Mouse (Mus musculus) brain, embryonic 14.5 days (tissue): ENCODE measurements around the gene Fam71e2. TPM values are rescaled to one million over a fixed set of nuclear protein-coding genes. Genes with fewer than 3 reads are reported as not detected.

Experiments used
- DNase-seq: peaks from one replicate; pipeline ENCODE4 v3.0.0-alpha.2; 2011; ENCODE audit warnings: low read depth
- CTCF ChIP-seq: fragments of 200-500 bp; IDR thresholded peaks from 2 replicates; pipeline ENCODE4 v1.5.1; 2012; ENCODE audit warnings: inconsistent platforms, mild to moderate bottlenecking, moderate library complexity, borderline replicate concordance; ENCODE audit not compliant: insufficient read depth, insufficient read length; ENCODE audit errors: extremely low read depth
- POLR2A ChIP-seq: fragments of 200-500 bp; IDR thresholded peaks from 2 replicates; pipeline ENCODE4 v1.6.1; 2012; ENCODE audit warnings: mild to moderate bottlenecking, inconsistent platforms, borderline replicate concordance; ENCODE audit not compliant: poor library complexity, insufficient read depth, insufficient read length, severe bottlenecking; ENCODE audit errors: extremely low read depth
- polyA plus RNA-seq: library from polyadenylated mRNA; depleted of rRNA; stranded (reverse); fragments of >200 nt; gene quantifications from 2 replicates; pipeline ENCODE4 v1.2.3, GENCODE M21; 2012

The Fam71e2 gene
- polyA plus RNA-seq, 1 experiment, result not detected

DNA sequence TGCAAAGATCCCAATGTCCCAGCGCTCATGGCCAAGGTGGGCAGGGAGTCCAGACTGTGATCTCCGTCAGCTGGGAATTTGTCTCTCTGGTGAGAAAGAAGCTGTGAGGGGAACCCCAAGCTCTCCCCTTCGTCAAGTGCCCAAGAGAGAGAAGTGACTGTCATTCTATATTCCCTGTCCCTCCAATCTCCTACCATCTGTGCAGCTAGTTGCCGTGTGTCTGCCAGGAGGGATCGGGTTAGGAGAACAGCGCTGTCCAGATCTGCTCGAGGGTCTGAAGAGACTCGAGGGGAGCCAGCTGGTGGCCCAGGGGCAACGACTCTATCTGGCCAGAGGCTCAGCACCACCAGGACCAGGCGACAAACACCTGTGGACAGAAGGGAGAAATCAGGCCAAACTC is 5.0 kb upstream of the Fam71e2 start:
- TF ChIP-seq CTCF (no peak), POLR2A (no peak)
- DNase-seq, result no peak

DNA sequence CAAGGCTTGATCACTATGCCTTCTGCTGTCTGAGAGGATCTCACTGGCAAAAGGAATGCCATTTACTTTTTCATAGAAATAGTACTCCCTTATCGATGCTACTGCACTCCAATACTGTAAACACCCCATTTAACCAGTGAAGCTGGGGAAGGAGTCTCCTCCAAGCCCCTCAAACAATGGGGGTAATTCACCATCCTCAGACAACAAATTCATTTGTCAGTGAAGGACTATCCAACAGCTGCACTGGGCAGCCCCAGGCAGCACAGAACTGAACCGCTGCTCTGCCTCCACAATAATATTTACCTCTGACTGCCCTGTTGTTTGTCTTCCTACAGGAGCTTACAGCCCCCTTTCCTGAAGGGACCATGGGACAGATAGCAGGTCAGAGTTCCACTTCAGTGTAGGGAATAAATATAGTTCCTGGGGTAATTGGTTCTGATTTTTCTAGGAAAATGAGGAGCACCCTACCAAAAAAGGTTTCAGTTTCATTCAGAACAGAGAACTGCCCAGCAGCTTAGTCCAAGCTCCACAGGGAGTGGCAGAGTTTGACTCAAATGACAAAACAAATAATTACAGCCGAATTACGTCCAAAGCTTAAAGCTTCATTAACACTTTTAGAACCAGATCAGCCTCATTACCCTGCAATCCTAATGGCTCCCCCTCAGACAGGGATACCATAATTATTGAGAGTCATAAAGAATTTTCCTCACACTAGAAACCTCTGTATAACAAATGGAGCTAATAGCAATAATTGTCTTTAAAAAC is 6.0 kb downstream of the Fam71e2 start:
- TF ChIP-seq POLR2A (no peak), CTCF (no peak)
- peak; percentile 61 for DNase-seq

- TF ChIP-seq POLR2A (no peak), CTCF (no peak)
Observed at GRCm38 (mm10) chr7:4759670-4760069, 11.4 kb downstream of the Fam71e2 start.

GRCm38 (mm10) chr7:4752821-4753570 is 18.1 kb downstream of the Fam71e2 start, which contains the start of gene Cox6b2:
Cox6b2 (minus strand) TSS chr7:4753094.
- DNase-seq, result peak; percentile 95
- TF ChIP-seq CTCF, result no peak
- no peak for TF ChIP-seq POLR2A

More at GRCm38 (mm10) chr7:4759670-4760069, 11.4 kb downstream of the Fam71e2 start:
- DNase-seq, result no peak

DNA sequence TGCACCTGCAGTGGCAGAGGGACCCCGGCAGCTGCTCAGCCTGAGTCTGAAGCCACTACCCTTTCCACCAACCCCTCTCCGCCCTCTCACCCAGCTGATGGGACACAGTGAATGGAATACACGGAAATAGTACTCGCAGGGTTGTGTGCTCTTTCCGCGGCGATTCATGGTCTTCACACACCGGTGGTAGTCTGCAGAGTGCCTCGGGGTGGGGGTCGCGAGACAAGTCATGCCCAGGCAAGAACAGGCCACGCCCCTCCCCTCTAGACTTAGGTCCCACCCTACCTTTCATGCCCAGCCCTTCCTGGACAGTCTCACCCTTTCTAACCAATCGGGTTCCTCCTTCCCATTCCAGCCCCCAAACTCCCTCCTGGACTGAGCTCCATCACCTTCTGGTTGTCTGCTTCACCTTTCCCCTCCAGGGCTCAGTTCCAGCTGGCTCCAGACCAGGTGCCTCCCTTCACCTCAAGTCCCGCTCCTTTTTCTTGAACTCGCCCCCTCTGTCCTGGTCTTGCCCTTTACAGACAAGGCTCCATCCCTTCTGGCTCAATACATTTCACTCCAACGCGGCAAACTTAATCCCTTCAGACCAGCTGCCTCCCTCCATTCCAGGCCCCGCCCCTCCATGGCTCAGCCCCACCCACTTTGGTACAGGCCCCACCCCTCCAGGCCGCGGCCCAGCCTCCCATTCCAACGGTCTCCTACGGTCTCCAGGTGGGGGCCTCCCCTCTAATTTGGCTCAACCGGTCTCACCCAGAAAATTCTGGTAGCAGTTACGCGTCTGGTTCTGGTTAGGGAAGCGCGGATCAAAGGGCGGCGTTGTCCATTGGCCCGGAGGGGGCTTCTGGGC is 18.9 kb downstream of the Fam71e2 start:
- TF ChIP-seq CTCF (no peak), POLR2A (no peak)
- peak; percentile 49 for DNase-seq

DNA sequence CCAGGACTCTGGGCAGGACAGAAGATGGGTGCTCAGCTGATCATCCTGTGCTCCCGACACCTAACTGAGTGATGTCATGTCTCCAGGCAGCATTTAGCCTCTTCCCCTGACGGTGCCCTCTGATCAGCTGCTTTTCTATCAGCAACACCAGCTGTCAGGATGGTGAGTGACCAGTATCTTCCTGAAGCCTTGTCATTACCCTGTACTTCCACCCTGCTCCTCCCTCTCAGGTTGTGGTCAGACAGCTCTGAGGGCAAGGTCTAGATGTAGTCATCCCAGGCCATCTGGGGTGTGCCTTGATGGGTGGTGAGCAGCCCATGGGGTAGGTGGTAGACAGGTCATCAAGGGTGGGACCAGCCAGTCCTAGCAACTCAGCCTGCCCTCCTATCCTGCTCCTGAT is 21.9 kb downstream of the Fam71e2 start:
- no peak for DNase-seq
- TF ChIP-seq POLR2A (no peak), CTCF (no peak)

GRCm38 (mm10) chr7:4748321-4748720 is 22.8 kb downstream of the Fam71e2 start:
- TF ChIP-seq CTCF (no peak), POLR2A (no peak)
- DNase-seq, result no peak

DNA sequence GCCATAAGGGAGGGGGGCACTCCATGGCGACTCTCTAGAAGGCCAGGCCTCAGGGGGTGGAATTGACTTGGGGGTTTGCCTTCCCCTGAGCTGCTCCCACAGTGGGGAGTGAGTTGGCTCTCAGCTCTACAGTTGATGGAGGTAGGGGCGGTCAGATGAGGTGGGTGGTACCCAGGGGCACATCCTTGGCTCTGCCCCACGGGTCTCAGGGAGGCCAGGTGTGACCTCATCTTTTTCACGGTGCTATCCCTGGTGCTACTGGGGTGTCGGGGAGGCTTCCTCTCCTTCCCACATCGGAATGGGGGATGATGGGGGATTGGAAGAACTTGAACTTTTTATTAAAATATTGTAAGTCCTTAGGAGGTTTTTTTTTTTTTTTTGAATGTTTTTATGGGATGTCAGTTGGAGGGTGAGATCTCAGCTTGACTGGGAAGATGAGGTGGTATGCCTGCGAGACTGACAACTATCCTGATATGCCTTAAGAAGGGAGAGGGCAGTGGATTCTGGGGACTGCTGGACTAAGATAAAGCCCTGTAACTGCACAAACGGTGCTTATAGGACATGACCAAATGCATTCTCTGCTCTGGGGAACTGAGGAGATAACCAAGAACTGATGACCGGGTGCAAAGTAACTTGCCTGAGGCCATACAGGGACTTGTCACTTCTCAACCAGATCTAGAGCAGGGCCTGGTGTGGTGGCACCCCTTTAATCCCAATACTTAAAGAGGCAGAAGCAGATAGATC is 23.8 kb downstream of the Fam71e2 start:
- TF ChIP-seq POLR2A, result no peak
- TF ChIP-seq CTCF, result no peak
- no peak for DNase-seq

DNA sequence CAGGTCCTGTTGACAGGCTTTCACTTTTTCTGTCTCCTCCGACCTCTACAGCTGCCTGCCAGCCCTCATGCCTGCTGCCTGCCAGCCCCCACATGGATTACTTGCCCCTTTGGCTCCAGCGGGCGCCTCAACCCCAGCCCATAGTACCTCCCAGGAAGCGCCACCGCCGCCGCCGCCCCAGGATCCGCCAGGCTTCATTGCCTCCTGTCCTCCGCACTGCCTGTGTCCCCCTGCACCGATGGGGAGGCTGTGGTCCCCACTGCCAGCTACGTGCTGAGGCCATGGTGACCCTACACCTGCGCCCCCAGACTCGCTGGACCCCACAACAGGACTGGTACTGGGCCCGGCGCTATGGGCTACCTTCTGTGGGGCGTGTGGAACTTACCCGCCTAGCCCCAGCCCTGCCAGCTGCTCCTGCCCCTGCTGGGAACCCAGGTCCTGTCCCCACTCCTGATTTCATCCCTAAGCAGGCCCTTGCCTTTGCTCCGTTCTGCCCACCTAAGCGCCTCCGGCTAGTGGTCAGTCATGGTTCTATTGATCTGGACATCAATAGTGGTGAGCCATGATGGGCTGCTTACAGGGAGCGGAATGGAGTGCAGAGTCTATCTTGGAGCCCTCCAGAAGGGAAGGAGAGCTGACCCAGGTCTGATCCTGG is 24.6 kb downstream of the Fam71e2 start:
- TF ChIP-seq POLR2A (no peak), CTCF (no peak)
- no peak for DNase-seq

- no peak for DNase-seq
- TF ChIP-seq CTCF (no peak), POLR2A (no peak)
Observed at GRCm38 (mm10) chr7:4744886-4745285, 26.2 kb downstream of the Fam71e2 start.

DNA sequence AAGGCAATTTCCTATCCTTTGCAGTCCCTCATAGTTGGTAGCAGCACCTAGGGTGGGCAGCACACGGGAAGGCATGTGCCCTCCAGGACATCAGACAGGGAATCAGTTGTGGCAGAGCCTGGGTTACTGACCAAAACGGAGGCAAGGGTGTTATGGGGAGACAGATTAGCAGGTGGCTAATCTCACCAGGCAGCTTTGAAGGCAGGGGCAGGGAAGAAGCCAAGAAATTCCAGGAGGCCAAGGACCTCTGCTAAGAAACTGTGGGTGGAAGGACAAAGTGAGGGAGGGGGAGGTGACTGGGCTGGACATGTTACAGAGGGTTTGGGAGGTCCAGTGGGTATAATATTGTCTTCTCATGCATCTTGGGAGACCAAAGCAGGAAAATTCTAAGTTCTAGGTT is 27.7 kb downstream of the Fam71e2 start:
- no peak for TF ChIP-seq POLR2A
- no peak for TF ChIP-seq CTCF
- DNase-seq, result no peak
